Mouse (Mus musculus): Measurements from ENCODE around the gene Man1b1. TPM values are rescaled to one million over a fixed set of nuclear protein-coding genes. Genes with fewer than 3 reads are reported as not detected.

The Man1b1 gene
- total RNA-seq, 1 experiment: 73.0 TPM

DNA sequence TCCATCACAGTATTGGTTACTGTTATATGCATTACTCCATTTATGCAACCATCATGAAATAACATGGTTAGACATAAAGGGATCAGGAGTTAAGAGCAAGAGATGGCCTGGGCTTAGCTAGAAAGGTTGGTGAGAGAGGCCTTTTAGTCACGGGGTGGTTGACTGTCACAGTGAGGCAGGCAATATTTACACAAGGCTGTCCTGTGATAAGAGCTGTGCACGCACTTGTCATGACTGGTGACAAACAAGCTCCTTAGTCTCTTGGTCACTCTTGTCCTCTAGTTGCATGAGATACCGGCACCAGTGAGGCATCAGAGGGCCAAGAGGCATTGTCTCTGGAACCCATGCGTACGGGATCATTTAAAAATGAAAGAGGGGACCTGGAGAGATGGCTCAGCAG, 52.4 kb downstream of the Man1b1 start:
- Histone ChIP-seq H3K27ac (ENCODE audit: insufficient read depth, low read depth, low read length, poor library complexity, severe bottlenecking) (no peak overlapping the region), H3K4me1 (ENCODE audit: control insufficient read depth in 2 of 2, insufficient read depth in 2 of 2, low read length in 2 of 2, poor library complexity in 1 of 2) (peaks cover 0 to 15% of the 10 kb centered on the region in 2 experiments; a peak in 2 of 4 replicates), H3K36me3 (ENCODE audit: control insufficient read depth, insufficient read depth, low read length, poor library complexity, severe bottlenecking) (no peaks in the 10 kb centered on the region), H3K9ac (ENCODE audit: insufficient read depth, low read depth, low read length, poor library complexity, severe bottlenecking) (no peak overlapping the region), H3K9me3 (ENCODE audit: control insufficient read depth, insufficient read depth, low read depth, low read length) (no peaks in the 10 kb centered on the region), H3K4me3 (ENCODE audit: insufficient read depth in 1 of 2, low read depth in 1 of 2, low read length in 2 of 2, poor library complexity in 1 of 2, severe bottlenecking in 1 of 2) (no peak overlapping the region)
- in situ Hi-C loops (cut with MboI; ENCODE audit: low sequenced_read_pairs in 2 of 2, unreplicated experiment in 2 of 2): no loop called here
- TF ChIP-seq ZC3H11A (IDR thresholded peaks at IDR 0.05; ENCODE audit: borderline replicate concordance, low read depth, low read length) (no peak), HCFC1 (IDR thresholded peaks at IDR 0.05; ENCODE audit: borderline replicate concordance, insufficient read depth, low read length) (no peak), CHD2 (IDR thresholded peaks at IDR 0.05; ENCODE audit: low read depth, low read length) (no peak), MAFK (IDR thresholded peaks at IDR 0.05; ENCODE audit: insufficient read depth, low read depth, low read length) (no peak), ZNF384 (IDR thresholded peaks at IDR 0.05; ENCODE audit: low read depth, low read length) (no peak)
- DNase-seq (ENCODE audit: low read depth, low spot score): no peak

DNA sequence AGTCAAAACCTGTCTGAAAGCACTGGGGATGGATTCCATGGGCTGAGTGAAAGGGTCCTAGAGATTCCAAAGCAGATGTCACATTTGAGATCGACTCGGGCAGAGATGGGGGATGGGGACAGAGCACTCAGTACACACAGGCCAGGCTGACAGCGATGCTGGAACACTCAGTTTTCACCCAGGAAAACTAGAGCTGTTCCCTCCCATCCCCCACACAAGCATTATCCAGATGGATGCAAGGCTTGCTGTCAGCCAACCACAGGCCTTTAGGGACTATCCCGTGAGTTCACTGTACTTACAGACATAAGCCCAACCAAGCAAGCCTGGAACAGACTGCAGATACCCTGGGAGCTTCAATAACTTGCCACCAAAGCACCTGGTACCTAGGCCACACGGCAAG, 59.1 kb downstream of the Man1b1 start:
- DNase-seq (ENCODE audit: low read depth, low spot score): no peak
- no peaks in the 10 kb centered on the region for H3K9me3 ChIP-seq (ENCODE audit: control insufficient read depth, insufficient read depth, low read depth, low read length)
- no peak overlapping the region for H3K27ac ChIP-seq (ENCODE audit: insufficient read depth, low read depth, low read length, poor library complexity, severe bottlenecking)
- no peak overlapping the region for H3K9ac ChIP-seq (ENCODE audit: insufficient read depth, low read depth, low read length, poor library complexity, severe bottlenecking)
- H3K4me3 ChIP-seq (ENCODE audit: insufficient read depth in 1 of 2, low read depth in 1 of 2, low read length in 2 of 2, poor library complexity in 1 of 2, severe bottlenecking in 1 of 2): no peak overlapping the region
- H3K4me1 ChIP-seq (ENCODE audit: control insufficient read depth in 2 of 2, insufficient read depth in 2 of 2, low read length in 2 of 2, poor library complexity in 1 of 2): peaks cover 0 to 4% of the 10 kb centered on the region in 2 experiments; a peak in 1 of 4 replicates
- in situ Hi-C loops (cut with MboI; ENCODE audit: low sequenced_read_pairs in 2 of 2, unreplicated experiment in 2 of 2): no loop called here
- no peaks in the 10 kb centered on the region for H3K36me3 ChIP-seq (ENCODE audit: control insufficient read depth, insufficient read depth, low read length, poor library complexity, severe bottlenecking)
- TF ChIP-seq ZC3H11A (IDR thresholded peaks at IDR 0.05; ENCODE audit: borderline replicate concordance, low read depth, low read length) (no peak), CHD2 (IDR thresholded peaks at IDR 0.05; ENCODE audit: low read depth, low read length) (no peak), MAFK (IDR thresholded peaks at IDR 0.05; ENCODE audit: insufficient read depth, low read depth, low read length) (no peak), HCFC1 (IDR thresholded peaks at IDR 0.05; ENCODE audit: borderline replicate concordance, insufficient read depth, low read length) (no peak), ZNF384 (IDR thresholded peaks at IDR 0.05; ENCODE audit: low read depth, low read length) (no peak)

DNA sequence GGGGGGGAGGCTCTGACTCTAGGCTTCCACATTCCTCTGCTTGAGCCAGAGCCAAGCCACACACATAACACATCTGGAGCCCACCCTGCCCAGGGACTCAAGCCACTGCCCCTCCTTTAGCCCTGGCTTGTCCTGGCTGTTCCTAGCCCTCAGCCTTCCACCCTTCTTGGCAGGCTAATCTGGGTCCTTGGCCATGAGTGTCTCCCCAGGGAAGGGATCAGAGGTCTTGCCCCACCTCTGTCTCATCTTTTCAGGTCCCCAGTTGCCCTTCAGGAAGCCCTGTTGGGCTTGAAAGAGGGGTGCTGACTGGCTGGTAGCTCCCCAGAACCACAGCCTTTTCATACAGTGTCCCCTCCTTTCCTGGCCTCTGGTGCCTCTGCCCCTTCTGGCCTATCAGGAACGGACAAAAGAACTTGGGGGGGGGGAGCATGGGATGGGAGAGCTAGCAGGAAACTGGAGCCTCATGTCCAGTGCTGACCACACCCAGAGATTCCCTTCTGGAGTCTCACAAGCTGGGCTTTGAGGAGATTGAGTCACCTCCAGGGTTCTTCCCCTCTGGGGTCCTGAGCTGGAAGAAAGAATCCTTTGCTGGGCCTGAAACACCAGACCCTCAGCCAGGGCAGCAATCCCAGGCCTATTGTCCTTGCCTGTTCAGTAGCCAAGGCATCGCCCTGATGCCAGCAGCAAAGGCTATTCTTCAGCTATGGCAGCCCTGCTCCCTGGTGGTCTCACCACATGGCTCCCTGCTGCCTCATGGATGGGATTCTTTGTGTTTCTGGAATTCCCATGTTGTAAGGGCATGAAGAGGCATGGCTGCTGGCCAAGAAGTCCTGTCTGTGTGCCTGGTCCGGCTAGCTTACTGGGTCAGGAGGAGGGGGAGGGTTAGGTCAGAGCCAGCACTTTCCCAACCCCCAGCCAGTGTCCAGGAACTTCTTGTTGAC, 62.4 kb downstream of the Man1b1 start:
- no peak for DNase-seq (ENCODE audit: low read depth, low spot score)
- TF ChIP-seq ZC3H11A (IDR thresholded peaks at IDR 0.05; ENCODE audit: borderline replicate concordance, low read depth, low read length): no peak
- TF ChIP-seq ZNF384 (IDR thresholded peaks at IDR 0.05; ENCODE audit: low read depth, low read length): no peak
- Histone ChIP-seq H3K27ac (ENCODE audit: insufficient read depth, low read depth, low read length, poor library complexity, severe bottlenecking) (no peak overlapping the region), H3K4me3 (ENCODE audit: insufficient read depth in 1 of 2, low read depth in 1 of 2, low read length in 2 of 2, poor library complexity in 1 of 2, severe bottlenecking in 1 of 2) (no peak overlapping the region), H3K9ac (ENCODE audit: insufficient read depth, low read depth, low read length, poor library complexity, severe bottlenecking) (no peak overlapping the region), H3K9me3 (ENCODE audit: control insufficient read depth, insufficient read depth, low read depth, low read length) (no peaks in the 10 kb centered on the region), H3K36me3 (ENCODE audit: control insufficient read depth, insufficient read depth, low read length, poor library complexity, severe bottlenecking) (no peaks in the 10 kb centered on the region), H3K4me1 (ENCODE audit: control insufficient read depth in 2 of 2, insufficient read depth in 2 of 2, low read length in 2 of 2, poor library complexity in 1 of 2) (peaks cover 0 to 9% of the 10 kb centered on the region in 2 experiments; a peak in 1 of 4 replicates)
- in situ Hi-C loops (cut with MboI; ENCODE audit: low sequenced_read_pairs in 2 of 2, unreplicated experiment in 2 of 2): no loop called here

DNA sequence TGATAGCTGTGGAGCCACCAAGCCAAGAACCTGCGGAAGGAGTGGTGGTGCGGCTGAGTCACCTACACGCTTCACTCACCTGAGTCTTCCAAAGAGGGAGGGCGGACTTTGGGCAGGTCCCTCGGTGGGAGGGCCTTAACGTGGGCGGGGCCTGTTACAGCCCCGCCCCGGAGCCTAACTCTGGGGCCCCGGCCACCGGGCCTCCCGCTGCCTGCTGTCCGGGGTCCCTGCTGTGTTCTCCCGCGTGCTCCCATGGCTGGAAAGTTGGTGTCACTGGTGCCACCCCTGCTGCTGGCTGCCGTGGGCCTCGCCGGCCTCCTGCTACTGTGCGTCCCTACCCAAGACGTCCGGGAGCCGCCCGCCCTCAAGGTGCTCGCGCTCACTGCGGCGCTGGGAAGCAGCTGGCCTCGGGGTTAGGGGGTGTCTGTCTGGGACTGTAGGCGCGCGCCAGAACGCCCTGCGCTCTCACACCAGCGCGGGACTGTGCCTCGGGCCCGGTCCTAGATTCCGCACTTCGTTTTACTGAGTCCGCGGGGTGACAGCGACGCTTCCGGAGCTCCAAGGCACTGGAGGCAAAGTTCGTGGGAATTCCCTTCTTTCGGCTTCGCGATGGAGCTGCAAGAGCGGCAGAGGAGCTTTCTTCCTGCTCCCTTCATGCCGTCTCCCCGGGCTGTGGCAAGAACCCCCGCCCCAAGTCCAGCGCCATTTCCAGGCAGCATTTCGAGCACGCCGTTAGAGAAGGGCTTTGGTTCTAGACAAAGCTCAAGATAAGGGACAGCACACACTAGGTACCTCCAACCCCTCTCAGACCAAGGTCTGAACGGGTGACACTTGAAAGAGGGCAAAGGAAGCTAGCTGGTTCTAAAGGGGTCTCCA, 63.8 kb downstream of the Man1b1 start, which contains the start of gene Entpd2:
Entpd2 (plus strand) TSS at position 154 of the 876 bp plus-strand sequence.
- Histone ChIP-seq H3K4me1 (ENCODE audit: control insufficient read depth in 2 of 2, insufficient read depth in 2 of 2, low read length in 2 of 2, poor library complexity in 1 of 2) (peaks cover 0 to 9% of the 10 kb centered on the region in 2 experiments; a peak in 1 of 4 replicates), H3K27ac (ENCODE audit: insufficient read depth, low read depth, low read length, poor library complexity, severe bottlenecking) (no peak within 1 kb of the TSS), H3K9ac (ENCODE audit: insufficient read depth, low read depth, low read length, poor library complexity, severe bottlenecking) (peak within 1 kb of the TSS; percentile 55), H3K9me3 (ENCODE audit: control insufficient read depth, insufficient read depth, low read depth, low read length) (no peaks in the 10 kb centered on the region), H3K4me3 (ENCODE audit: insufficient read depth in 1 of 2, low read depth in 1 of 2, low read length in 2 of 2, poor library complexity in 1 of 2, severe bottlenecking in 1 of 2) (peak within 1 kb of the TSS; percentile 73 to 77), H3K36me3 (ENCODE audit: control insufficient read depth, insufficient read depth, low read length, poor library complexity, severe bottlenecking) (no peaks in the 10 kb centered on the region)
- TF ChIP-seq ZNF384 (IDR thresholded peaks at IDR 0.05; ENCODE audit: low read depth, low read length): no peak
- no peak for TF ChIP-seq CHD2 (IDR thresholded peaks at IDR 0.05; ENCODE audit: low read depth, low read length)
- TF ChIP-seq HCFC1 (IDR thresholded peaks at IDR 0.05; ENCODE audit: borderline replicate concordance, insufficient read depth, low read length): no peak
- TF ChIP-seq MAFK (IDR thresholded peaks at IDR 0.05; ENCODE audit: insufficient read depth, low read depth, low read length): no peak
- no peak for TF ChIP-seq ZC3H11A (IDR thresholded peaks at IDR 0.05; ENCODE audit: borderline replicate concordance, low read depth, low read length)
- DNase-seq (ENCODE audit: low read depth, low spot score): peak; percentile 34
- in situ Hi-C loops (cut with MboI; ENCODE audit: low sequenced_read_pairs in 2 of 2, unreplicated experiment in 2 of 2): no loop called here
